Mouse (Mus musculus) myocyte (in vitro differentiated cells): ENCODE measurements around the gene Gm49673. TPM values are rescaled to one million over a fixed set of nuclear protein-coding genes. Genes with fewer than 3 reads are reported as not detected.
"Not testable (repeated sequence)": the region's sequence is repeated elsewhere in the genome, so short reads cannot be mapped to it uniquely, and the experiment has no call there.

Experiments
- H3K27me3 ChIP-seq: one replicate; pipeline ENCODE4 v1.6.1; 2011; ENCODE audit not compliant: control insufficient read depth, insufficient read depth, insufficient read length
- H3K36me3 ChIP-seq: one replicate; pipeline ENCODE4 v1.6.1; 2011; ENCODE audit not compliant: control insufficient read depth, insufficient read depth
- H3K4me2 ChIP-seq: one replicate; pipeline ENCODE4 v1.6.1; 2011; ENCODE audit warnings: low read depth, control low read depth
- H3K4me3 ChIP-seq: one replicate; pipeline ENCODE4 v1.5.1; 2011; ENCODE audit warnings: mild to moderate bottlenecking, control low read depth, moderate library complexity
- H3K79me2 ChIP-seq: one replicate; pipeline ENCODE4 v1.6.1; 2011; ENCODE audit not compliant: control insufficient read depth, insufficient read depth
- H3ac ChIP-seq: one replicate; pipeline ENCODE4 v1.6.1; 2011; ENCODE audit not compliant: control insufficient read depth, insufficient read length
- CEBPB ChIP-seq: IDR thresholded peaks from 2 replicates; pipeline ENCODE4 v1.6.1; 2011; ENCODE audit warnings: mild to moderate bottlenecking, moderate library complexity; ENCODE audit not compliant: poor library complexity, insufficient read depth, severe bottlenecking
- E2F4 ChIP-seq: IDR thresholded peaks from one replicate; pipeline ENCODE4 v1.6.1; 2011; ENCODE audit warnings: mild to moderate bottlenecking, control low read depth, moderate library complexity; ENCODE audit not compliant: insufficient read depth
- MAX ChIP-seq: IDR thresholded peaks from one replicate; pipeline ENCODE4 v1.6.1; 2011; ENCODE audit warnings: low read depth, mild to moderate bottlenecking, control low read depth
- MYOD1 ChIP-seq, 3 experiments: IDR thresholded peaks; one replicate each; pipeline ENCODE4 v1.6.1; 2011; ENCODE audit warnings: control low read depth in 2 of 3, low read depth in 2 of 3, mild to moderate bottlenecking in 2 of 3, moderate library complexity in 1 of 3; ENCODE audit not compliant: insufficient read length in 2 of 3, control insufficient read depth in 1 of 3
- MYOG ChIP-seq, 3 experiments: IDR thresholded peaks; one replicate each; pipeline ENCODE4 v1.6.1; 2011; ENCODE audit warnings: control low read depth in 2 of 3, low read depth in 2 of 3, mild to moderate bottlenecking in 2 of 3; ENCODE audit not compliant: insufficient read length in 2 of 3, control insufficient read depth in 1 of 3, insufficient read depth in 1 of 3
- POLR2A ChIP-seq: IDR thresholded peaks from one replicate; pipeline ENCODE4 v1.6.1; 2011; ENCODE audit warnings: low read depth, mild to moderate bottlenecking, control low read depth, moderate library complexity; ENCODE audit not compliant: insufficient read length
- POLR2AphosphoS2 ChIP-seq: IDR thresholded peaks from one replicate; pipeline ENCODE4 v1.6.1; 2011; ENCODE audit warnings: low read depth, control low read depth; ENCODE audit not compliant: insufficient read length
- REST ChIP-seq: IDR thresholded peaks from one replicate; pipeline ENCODE4 v1.6.1; 2011; ENCODE audit warnings: mild to moderate bottlenecking, control low read depth, moderate library complexity; ENCODE audit not compliant: insufficient read depth, insufficient read length
- SRF ChIP-seq: IDR thresholded peaks from one replicate; pipeline ENCODE4 v1.6.1; 2011; ENCODE audit warnings: low read depth; ENCODE audit not compliant: control insufficient read depth, insufficient read length
- TCF12 ChIP-seq: IDR thresholded peaks from one replicate; pipeline ENCODE4 v1.6.1; 2011; ENCODE audit warnings: mild to moderate bottlenecking, control low read depth; ENCODE audit not compliant: poor library complexity, insufficient read depth, severe bottlenecking
- TCF3 ChIP-seq: IDR thresholded peaks from one replicate; pipeline ENCODE4 v1.6.1; 2011; ENCODE audit warnings: low read depth, control low read depth; ENCODE audit not compliant: insufficient read length
- USF1 ChIP-seq: IDR thresholded peaks from one replicate; pipeline ENCODE4 v1.6.1; 2011; ENCODE audit warnings: low read depth, mild to moderate bottlenecking, control low read depth, moderate library complexity
- polyA plus RNA-seq: library from polyadenylated mRNA; unstranded; fragments of >200 nt; fragmentation: generic; extraction: Trizol; gene quantifications from one replicate; pipeline ENCODE4 v1.2.1, GENCODE M21; 2012; ENCODE audit warnings: missing spikeins

Gm49673 gene
- polyA plus RNA-seq, 1 experiment = not detected

- Histone ChIP-seq H3K36me3 (peaks cover 70% of the 10 kb centered on the region), H3K27me3 (no peaks in the 10 kb centered on the region), H3K79me2 (no peaks in the 10 kb centered on the region), H3K4me2 (no peak overlapping the region), H3ac (no peak overlapping the region), H3K4me3 (no peak overlapping the region)
- no peak for TF ChIP-seq MAX
- no peak for TF ChIP-seq SRF
- TF ChIP-seq CEBPB = no peak
- TF ChIP-seq TCF3 = no peak
- TF ChIP-seq POLR2A = no peak
- TF ChIP-seq USF1 = no peak
- no peak for TF ChIP-seq POLR2AphosphoS2
- no peak for TF ChIP-seq E2F4
- no peak for TF ChIP-seq REST
- TF ChIP-seq TCF12 = no peak
- TF ChIP-seq MYOG (IDR thresholded peaks at IDR 0.05; ENCODE audit: control insufficient read depth in 1 of 3, insufficient read depth in 1 of 3, insufficient read length in 2 of 3, low read depth in 2 of 3) = no peak
- TF ChIP-seq MYOD1 (IDR thresholded peaks at IDR 0.05; ENCODE audit: control insufficient read depth in 1 of 3, insufficient read length in 2 of 3, low read depth in 2 of 3) = no peak
Measured at GRCm38 (mm10) chr17:8183815-8184214, 36.2 kb upstream of the Gm49673 start.

GRCm38 (mm10) chr17:8177090-8177489 is 29.5 kb upstream of the Gm49673 start:
- peaks cover 49% of the 10 kb centered on the region for H3K36me3 ChIP-seq
- H3K4me3 ChIP-seq = no peak overlapping the region
- H3ac ChIP-seq = no peak overlapping the region
- H3K79me2 ChIP-seq = no peaks in the 10 kb centered on the region
- H3K4me2 ChIP-seq = no peak overlapping the region
- TF ChIP-seq MAX (no peak), POLR2AphosphoS2 (no peak), USF1 (no peak), MYOG (IDR thresholded peaks at IDR 0.05; ENCODE audit: control insufficient read depth in 1 of 3, insufficient read depth in 1 of 3, insufficient read length in 2 of 3, low read depth in 2 of 3) (no peak), REST (no peak), TCF12 (no peak), SRF (no peak), POLR2A (no peak), E2F4 (no peak), TCF3 (no peak), MYOD1 (IDR thresholded peaks at IDR 0.05; ENCODE audit: control insufficient read depth in 1 of 3, insufficient read length in 2 of 3, low read depth in 2 of 3) (no peak), CEBPB (no peak)
- H3K27me3 ChIP-seq = no peaks in the 10 kb centered on the region

GRCm38 (mm10) chr17:8171081-8171480 is 23.5 kb upstream of the Gm49673 start:
- H3ac ChIP-seq = no peak overlapping the region
- H3K4me2 ChIP-seq = no peak overlapping the region
- H3K27me3 ChIP-seq = no peaks in the 10 kb centered on the region
- H3K4me3 ChIP-seq = no peak overlapping the region
- peaks cover 2% of the 10 kb centered on the region for H3K79me2 ChIP-seq
- no peak for TF ChIP-seq REST
- no peak for TF ChIP-seq E2F4
- no peak for TF ChIP-seq MYOG (IDR thresholded peaks at IDR 0.05; ENCODE audit: control insufficient read depth in 1 of 3, insufficient read depth in 1 of 3, insufficient read length in 2 of 3, low read depth in 2 of 3)
- no peak for TF ChIP-seq POLR2A
- peaks cover 29% of the 10 kb centered on the region for H3K36me3 ChIP-seq

GRCm38 (mm10) chr17:8170331-8170730 is 22.7 kb upstream of the Gm49673 start:
- Histone ChIP-seq H3ac (no peak overlapping the region), H3K36me3 (peaks cover 29% of the 10 kb centered on the region), H3K4me2 (no peak overlapping the region), H3K4me3 (no peak overlapping the region), H3K79me2 (peaks cover 6% of the 10 kb centered on the region), H3K27me3 (no peaks in the 10 kb centered on the region)
- TF ChIP-seq USF1 (no peak), MYOD1 (IDR thresholded peaks at IDR 0.05; ENCODE audit: control insufficient read depth in 1 of 3, insufficient read length in 2 of 3, low read depth in 2 of 3) (no peak), REST (no peak), CEBPB (no peak), TCF3 (no peak), TCF12 (no peak), SRF (no peak), POLR2A (no peak), E2F4 (no peak), POLR2AphosphoS2 (no peak)

GRCm38 (mm10) chr17:8167436-8167835 is 19.8 kb upstream of the Gm49673 start:
- H3K4me3 ChIP-seq, H3K4me2 ChIP-seq, H3ac ChIP-seq, H3K27me3 ChIP-seq, H3K79me2 ChIP-seq: not testable (repeated sequence)
- peaks cover 17% of the 10 kb centered on the region for H3K36me3 ChIP-seq

GRCm38 (mm10) chr17:8166454-8166853 is 18.9 kb upstream of the Gm49673 start:
- Histone ChIP-seq H3K36me3 (peaks cover 15% of the 10 kb centered on the region), H3K4me3 (peak overlapping the region; percentile 31)
- not testable (repeated sequence) for H3ac ChIP-seq

GRCm38 (mm10) chr17:8165977-8166376 is 18.4 kb upstream of the Gm49673 start:
- Histone ChIP-seq H3K36me3 (peaks cover 12% of the 10 kb centered on the region), H3K4me2 (peak overlapping the region; percentile 80), H3ac (peak overlapping the region; percentile 53), H3K4me3 (peak overlapping the region; percentile 31)
- H3K27me3 ChIP-seq, H3K79me2 ChIP-seq: not testable (repeated sequence)

More at GRCm38 (mm10) chr17:8166454-8166853, 18.9 kb upstream of the Gm49673 start:
- not testable (repeated sequence) for H3K79me2 ChIP-seq, H3K27me3 ChIP-seq
- peak overlapping the region; percentile 80 for H3K4me2 ChIP-seq

- not testable (repeated sequence) for H3K79me2 ChIP-seq, H3K27me3 ChIP-seq, H3K36me3 ChIP-seq
- Histone ChIP-seq H3K4me3 (peak overlapping the region; percentile 31), H3ac (peak overlapping the region; percentile 53), H3K4me2 (peak overlapping the region; percentile 80)
Measured at GRCm38 (mm10) chr17:8165608-8165945, 18.0 kb upstream of the Gm49673 start.
